Mouse (Mus musculus): Measurements from ENCODE around the gene Gale.
"Not testable (repeated sequence)": the region's sequence is repeated elsewhere in the genome, so short reads cannot be mapped to it uniquely, and the experiment has no call there.

The Gale gene

DNA sequence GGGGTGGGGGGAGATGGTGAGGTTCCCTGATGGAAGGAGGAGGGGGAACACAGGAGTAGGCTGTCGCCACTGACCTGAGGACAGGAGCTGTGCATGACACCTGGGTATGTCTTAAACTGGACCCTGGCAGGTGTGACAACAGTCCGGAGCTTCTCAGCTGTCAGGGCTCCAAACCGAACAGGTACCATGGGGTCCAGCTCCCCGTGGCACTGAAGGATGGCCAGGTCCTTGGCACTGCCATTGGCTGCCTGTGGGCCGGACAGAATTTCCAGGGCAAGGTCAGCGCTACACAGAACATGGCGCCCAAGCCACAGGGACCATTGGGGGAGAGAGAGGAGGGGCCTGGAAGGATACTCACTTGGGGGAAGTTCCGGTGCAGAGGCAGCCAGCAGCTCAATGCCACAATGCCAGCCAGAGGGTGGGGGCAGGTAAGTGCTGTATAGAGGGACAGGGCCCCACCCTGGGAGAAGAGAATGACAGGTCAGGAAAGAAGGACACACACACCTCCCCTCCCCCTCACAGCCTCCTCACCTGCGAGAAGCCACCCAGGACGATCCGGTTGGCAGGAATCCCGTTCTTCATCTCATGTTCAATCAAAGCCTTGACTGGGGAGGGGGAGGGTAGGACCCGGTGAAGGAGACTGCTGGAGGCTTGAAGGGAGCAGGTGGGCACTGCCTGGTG lies 5.7 kb downstream of the Gale start:
- DNase-seq (ENCODE audit: low spot score in 2 of 2) = no peak

DNA sequence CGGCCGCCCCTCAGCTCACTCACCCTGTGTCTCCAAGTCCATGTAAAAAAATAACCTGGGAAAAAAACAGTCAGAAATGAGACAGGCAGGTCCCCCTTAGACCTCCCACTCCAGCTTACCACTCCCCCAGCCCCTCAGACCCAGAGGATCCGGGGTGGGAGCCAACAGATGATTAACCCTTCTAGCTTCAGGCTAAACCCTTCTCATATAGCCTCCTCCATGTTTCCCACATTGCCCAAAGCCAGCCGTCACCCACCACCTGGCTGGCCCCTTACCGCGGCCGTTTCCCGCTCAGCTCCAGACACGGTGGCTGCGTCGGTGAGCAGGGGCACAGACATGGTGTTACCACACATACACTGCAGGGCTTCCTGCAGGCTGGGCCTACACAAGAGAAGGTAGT lies 7.1 kb downstream of the Gale start:
- DNase-seq (ENCODE audit: low spot score in 2 of 2) = peak in 1 of 2 experiments; percentile 1

DNA sequence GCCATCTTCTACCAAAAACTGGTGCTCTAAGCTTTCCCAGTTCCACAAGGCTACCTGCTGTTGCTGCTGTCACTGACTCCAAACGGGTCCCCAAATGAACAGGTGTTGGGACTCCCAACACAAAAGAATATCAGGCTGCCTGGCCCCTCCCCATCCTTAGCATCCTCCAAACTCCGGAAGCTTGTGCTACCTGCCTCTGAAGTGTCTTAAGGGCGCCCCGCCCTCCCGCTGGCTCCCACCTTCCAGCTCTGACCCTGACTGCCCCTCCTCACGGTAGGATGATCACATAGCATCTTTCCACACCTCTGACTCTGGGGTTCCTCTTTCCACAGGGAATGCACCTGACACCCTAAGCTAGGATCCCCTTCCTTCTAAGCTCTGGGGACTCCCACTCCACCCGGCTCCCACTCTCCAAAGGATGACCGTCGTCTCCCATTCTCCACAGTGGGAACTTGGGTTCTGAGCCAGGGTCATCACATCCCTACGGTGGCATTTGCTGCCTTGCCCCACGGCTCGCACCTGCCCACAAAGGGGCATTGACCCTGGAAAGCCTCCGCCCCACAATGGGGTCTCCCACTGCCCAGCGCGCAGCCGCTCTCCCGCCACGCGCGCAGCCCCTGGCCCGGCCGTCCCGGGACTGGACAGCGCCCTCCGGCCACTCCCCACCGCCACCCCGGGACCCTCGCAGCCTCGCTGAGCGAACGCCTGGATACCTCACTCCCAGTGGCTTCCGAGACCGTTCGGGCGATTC lies 8.5 kb downstream of the Gale start:
- DNase-seq (ENCODE audit: low spot score in 2 of 2) = peak in 1 of 2 experiments; percentile 31

DNA sequence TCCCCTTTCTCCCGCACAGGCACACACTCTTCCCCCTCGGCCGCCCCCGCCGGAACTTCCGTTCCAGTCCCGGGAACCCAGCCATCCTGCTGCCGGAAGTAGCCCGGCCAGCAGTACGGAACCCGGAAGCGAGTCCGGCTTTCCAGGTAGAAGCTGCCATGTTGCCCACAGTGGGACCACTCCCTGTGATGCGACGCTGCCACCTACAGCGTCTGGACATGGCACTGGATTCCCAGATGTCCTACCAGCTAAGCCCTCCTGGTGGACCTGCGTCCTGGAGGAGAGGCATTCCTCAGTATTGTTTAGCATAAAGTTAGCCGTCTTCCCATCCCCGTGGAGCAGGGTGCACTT lies 9.0 kb downstream of the Gale start, which contains the start of gene Lypla2:
TSS of gene Lypla2 (minus strand) at position 71 of the 351 bp plus-strand sequence.
- DNase-seq (ENCODE audit: low spot score in 2 of 2) = peak; percentile 84

DNA sequence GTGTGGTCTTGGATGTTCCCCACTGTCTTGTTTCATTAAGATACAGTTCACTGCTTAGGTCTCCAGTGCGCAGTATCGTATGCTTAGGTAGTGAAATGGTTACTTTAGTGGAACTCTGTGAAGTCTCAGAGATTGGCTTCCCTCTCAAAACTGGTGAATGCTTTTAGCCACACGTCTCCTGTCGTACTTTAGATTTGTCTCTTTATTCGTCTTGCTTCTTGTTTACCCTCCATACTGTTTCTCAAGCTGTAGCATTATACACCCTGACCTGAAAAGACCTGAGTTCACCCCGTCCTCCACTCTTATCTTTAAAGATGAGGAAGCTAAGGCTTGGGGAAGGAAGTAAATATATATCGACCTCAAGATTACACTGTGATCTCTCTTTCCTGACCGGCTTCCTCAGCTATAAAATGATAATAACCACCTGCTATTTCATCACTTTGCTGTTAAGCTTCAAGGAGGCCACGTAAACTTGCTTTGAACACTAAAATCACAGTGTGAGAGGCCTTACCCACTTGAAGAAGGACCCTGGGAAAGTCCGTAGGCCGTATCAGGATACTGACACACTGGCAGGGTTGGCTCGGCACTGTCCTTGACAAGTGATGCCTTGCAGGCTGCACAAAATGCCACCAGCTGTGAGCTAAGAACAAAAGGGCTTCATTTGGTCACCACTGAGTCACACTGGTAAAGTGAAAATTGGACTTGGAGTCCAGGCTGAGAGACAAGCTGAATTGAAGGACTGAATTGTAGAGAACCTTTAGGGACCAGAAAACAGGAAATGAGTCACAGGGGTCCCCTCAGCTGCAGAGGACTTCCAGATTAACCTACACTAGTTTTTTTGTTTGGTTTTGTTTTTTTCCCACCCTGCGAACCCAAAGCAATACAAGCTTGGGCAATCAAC lies 9.6 kb downstream of the Gale start:
- DNase-seq (ENCODE audit: low spot score in 2 of 2) = no peak

DNA sequence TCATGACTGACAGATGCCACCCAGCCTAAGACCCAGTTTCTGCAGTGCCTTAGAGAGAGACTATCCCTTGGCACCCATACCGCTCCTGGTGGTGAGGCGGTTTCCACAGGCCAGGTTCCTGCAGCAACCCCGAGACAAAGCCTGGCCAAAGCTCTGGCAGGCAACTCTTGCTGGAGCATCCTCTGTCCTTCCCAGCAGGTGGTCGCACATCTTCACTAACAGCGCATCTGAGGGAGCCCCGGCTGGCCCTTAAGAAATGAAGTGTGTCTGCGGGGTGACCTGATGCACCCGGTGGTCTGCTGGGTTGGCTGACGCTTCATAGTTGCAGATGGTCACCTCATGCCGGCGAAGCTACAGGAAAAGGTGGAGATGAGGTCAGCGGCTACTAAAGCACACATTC lies 12.6 kb downstream of the Gale start:
- peak in 1 of 2 experiments; percentile 0 for DNase-seq (ENCODE audit: low spot score in 2 of 2)

DNA sequence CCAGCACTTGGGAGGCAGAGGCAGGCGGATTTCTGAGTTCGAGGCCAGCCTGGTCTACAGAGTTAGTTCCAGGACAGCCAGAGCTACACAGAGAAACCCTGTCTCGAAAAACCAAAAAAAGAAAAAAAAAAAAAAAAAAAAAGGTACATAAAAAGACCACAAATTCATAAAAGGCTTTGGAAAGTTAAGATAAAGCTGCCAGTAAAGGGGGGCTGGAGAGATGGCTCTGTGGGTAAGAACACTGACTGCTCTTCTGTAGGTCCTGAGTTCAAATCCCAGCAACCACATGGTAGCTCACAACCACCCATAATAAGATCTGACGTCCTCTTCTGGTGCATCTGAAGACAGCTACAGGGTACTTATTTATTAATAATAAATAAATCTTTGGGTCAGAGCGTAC lies 16.7 kb downstream of the Gale start:
- DNase-seq (ENCODE audit: low spot score in 2 of 2) = not testable (repeated sequence)

DNA sequence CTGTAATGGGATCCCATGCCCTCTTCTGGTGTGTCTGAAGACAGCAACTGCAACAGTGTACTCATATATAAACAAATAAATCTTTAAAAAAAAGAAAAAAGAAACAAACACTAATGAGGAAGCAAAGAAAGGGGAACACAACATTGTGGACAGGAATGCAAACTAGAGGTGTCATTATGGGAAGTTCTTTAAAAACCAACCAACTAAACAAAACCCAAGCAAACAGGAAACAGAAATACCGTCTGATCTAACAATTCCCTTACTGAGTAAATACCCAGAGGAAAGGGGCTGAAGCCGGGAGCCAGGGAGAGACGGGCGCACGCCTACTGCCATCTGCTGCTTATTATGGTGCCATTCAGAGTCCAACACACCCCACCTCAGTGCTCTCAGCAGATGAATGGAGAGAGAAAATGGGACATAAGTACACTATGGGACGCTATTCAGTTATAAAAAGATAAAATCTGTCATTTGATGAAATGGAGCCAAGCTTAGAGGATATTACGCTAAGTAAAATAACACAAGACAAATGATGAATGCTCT lies 18.1 kb downstream of the Gale start:
- no peak for DNase-seq (ENCODE audit: low spot score in 2 of 2)

DNA sequence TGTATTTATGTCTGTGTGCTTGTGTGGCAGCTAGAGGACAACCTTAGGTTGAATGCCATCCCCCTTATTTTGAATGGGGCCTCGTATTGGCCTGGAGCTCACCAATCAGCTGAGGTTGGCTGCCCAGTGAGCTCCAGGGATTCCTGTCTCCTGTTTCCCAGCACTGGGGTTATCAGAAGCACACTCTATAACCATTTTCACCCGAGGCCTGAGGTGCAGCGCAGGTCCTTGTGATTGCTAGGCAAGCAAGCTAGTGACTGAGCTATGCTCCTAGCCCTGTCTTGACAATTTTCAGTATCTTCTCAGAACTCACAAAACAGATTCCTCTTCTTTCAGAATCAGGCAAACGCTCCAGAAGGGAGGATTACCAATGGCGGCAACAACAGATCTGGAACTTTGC lies 21.0 kb downstream of the Gale start:
- DNase-seq (ENCODE audit: low spot score in 2 of 2) = no peak

DNA sequence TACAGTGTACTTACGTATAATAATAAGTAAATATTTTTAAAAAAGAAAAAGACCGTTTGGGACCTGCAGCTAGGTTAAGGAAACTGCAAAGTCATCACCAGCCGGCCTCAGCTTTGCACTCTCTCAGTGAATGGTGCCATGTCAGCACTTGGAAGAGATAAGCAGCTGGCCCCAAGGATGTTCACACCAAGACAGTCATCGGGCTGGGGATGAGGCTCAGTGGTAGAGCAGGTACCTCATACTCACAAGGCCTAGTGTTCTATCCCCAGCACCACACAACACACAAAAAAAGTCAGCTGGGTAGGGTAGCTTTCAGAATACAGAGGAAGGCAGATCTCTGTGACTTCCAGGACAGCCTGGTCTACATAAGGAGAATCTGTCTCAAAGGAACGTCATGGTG lies 21.7 kb downstream of the Gale start:
- DNase-seq (ENCODE audit: low spot score in 2 of 2) = peak; percentile 54 to 75

DNA sequence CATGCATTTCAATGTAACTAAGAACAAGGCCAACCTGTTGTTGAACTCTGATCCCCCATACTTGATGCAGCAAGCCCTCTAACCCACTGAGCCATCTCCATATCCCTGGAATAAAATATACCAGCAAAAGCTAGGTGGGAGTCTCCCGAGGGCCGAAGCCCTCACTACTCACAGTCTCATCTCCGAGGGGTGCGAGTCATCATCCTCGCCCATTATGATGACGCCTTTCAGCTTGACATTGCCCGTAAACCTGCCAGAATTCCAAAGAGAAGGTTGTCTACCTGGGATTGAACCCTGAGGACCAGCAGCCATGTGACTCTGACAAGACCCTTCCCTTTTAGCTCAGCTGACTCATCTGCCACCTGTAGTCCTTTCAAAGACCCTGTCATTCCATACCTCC lies 22.2 kb downstream of the Gale start:
- DNase-seq (ENCODE audit: low spot score in 2 of 2) = no peak

DNA sequence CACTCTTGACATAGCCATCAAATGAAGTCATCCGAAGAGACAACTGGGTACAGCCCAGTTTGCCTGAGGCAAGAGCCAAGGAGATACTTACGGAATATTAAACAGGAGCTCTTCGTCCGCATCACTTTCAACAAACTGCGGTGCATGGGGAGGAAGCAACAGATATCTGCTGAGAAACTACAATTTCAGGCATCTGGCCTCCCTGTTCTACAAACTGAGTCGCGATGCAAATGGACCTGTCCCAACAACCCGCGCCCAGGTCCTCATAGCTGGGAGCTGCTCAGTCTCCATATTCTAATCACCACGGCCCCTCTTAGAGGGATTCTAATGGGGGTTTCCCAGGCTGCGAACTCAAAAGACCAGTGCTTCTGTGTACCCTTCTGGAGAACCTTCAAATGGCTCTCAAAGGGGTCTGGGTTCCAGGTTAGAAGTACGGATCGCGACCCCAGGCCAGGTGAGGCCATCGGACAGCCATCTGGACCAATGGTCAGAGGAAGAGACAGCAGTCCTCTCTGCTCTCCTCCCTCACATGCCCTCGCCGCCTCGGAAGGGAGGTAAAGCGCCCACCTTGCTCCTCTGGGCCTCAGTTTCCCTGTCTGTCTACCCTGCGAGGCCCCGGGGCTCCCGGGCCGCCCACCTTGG lies 22.9 kb downstream of the Gale start:
- DNase-seq (ENCODE audit: low spot score in 2 of 2) = no peak

DNA sequence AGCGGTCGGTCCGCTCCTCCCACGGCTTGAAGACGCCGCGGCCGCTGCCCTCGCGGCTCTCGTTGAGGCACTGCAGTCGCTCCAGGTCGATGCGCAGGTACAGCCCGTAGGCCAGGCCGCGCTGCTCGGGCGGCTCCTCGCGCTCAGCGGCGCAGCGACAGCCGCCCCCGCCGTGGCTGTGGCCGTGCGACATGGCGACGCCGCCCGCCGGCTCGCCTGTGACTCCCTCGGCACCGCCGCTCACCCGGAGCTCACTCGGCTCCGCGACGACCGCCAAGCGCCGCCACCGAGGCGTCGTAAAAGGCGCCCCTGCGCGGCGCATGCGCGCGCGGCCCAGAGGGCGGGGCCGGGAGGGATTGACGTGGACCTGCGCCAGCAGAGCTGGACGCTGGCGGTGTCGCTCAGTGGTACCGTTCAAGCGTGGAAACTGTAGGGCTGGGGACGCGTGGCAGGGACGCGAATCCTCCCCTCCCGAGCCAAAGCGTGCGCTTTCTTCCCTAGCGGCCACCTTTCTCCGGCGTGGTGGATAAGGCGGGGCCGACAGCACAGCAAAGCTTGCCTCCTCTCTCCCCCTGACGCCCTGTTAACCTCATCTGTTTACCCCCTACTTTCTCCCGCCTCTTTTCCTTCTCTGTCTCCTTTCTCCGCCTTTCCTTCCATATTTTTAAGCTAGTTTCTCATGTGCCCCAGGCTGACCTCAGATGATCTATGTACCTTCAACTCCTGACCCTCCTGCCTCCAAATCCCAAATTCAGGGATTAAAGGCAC lies 23.6 kb downstream of the Gale start, which contains the start of gene Pithd1:
TSS of gene Pithd1 (minus strand) at position 322 of the 768 bp plus-strand sequence.
- DNase-seq (ENCODE audit: low spot score in 2 of 2) = peak; percentile 93

DNA sequence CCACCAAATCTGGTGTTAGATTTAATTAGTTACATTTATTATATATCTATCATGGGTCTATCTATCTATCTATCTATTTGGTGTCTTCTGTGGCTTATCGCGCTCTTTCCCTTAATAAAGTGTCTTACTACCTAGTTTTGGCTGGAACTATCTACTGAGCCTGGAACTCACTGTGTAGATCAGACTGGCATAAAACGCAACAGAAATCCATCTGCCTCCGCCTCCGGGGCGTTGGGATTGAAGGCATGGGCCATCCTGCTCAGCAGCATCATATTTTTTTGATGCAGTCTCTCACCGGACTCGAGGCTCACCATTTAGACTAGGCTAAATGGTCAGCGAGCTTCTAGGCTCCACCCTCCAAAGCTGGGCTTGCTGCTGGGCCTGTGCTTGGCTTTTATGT lies 24.2 kb downstream of the Gale start:
- DNase-seq (ENCODE audit: low spot score in 2 of 2) = no peak

DNA sequence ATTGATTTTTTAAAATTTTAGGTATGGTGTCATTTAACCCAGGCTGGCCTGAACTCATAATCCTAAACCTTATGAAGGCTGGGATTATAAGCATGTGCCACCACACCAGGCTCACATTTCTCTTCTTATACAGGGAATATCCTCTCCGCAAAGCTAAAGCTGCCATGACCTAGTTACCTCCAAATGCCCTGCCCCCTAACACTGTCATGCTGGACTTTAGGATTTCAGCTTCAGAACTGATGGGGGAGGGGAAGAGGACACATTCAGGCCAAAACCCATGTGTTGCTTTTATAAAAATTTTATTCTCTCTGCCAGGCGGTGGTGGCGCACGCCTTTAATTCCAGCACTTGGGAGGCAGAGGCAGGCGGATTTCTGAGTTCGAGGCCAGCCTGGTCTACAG lies 30.4 kb downstream of the Gale start:
- DNase-seq (ENCODE audit: low spot score in 2 of 2) = no peak

DNA sequence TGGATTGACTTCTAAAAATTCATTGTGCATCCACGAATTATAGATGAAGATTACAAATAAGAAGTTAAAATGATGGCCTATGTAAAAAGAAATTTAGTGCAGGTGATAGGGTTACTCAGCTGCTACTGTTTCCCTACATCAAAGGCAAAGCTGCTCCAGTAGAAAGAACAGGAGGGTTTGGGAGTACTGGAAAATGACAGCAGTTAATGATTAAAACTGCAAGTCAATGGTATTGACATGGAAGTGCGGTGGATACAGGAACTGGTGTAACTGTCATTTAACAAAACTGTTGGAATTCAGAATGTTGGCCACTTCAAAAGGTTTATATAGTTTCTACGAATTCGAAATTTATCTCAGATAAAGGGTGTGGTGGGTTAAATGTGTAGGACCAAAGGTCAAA lies 31.6 kb downstream of the Gale start:
- DNase-seq (ENCODE audit: low spot score in 2 of 2) = no peak

DNA sequence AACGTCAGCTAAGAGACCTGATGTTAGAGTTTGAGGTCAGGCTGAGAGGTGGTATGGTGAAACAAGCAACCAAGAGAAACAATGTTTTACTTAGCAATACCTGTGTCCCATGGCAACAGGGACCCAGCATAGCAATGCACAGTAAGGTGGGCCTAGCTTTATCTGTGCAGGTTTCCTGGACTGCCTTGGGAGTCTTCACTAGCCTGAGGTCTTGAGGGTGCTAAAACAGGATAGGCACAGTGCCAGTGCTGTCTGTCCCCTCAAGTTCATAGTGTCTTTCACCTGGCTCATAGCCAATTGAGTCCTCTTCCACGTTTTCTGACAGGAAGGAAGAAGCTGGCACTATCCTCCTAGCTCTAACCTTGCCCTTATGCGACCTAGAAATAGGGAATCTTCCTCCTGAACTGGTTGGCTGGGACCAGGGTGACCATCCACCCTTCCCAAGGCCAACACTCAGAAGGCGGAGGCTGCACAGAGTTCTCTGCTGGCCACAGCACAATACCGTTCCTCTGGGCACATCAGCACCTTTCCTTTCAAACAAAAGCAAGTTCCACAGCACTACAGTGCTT lies 40.7 kb downstream of the Gale start:
- DNase-seq (ENCODE audit: low spot score in 2 of 2) = no peak

DNA sequence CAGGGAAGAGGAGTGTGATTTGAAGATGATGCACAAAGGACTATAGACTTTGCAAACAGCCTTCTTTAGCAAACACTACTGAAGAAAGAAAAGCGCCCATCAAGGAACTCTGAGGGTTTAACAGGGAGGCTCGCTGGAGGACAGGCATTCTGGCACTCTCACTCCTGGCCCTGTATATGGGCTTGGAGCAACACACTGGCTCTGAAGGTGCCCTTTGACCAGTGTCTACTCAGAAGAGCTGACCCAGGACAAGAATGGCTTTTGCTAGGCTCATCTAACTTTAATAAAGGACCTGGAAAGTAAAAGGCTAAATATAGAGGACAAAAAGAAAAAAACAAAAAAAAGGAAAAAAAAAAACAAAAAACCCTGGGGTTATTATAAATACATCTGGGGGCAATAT lies 41.4 kb downstream of the Gale start:
- no peak for DNase-seq (ENCODE audit: low spot score in 2 of 2)

DNA sequence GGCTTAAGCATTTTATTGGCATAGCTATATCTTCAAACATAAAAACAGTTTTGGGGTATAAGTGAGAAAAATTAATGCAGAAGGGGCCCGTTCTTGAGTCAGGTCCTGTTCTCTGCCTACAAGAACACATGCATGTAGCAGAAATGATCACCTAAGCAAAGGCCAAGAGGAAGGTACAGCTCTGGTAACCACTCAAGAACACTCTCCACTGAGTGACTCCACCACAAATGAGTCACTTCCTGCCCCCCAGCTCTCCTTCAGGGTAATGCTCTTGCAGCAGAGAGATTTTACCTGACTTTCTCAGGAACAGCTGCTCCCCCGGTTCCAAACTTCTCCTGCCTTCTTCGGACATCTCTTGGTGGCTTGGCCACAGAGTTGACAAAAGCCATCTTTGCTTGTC lies 43.3 kb downstream of the Gale start:
- DNase-seq (ENCODE audit: low spot score in 2 of 2) = no peak

DNA sequence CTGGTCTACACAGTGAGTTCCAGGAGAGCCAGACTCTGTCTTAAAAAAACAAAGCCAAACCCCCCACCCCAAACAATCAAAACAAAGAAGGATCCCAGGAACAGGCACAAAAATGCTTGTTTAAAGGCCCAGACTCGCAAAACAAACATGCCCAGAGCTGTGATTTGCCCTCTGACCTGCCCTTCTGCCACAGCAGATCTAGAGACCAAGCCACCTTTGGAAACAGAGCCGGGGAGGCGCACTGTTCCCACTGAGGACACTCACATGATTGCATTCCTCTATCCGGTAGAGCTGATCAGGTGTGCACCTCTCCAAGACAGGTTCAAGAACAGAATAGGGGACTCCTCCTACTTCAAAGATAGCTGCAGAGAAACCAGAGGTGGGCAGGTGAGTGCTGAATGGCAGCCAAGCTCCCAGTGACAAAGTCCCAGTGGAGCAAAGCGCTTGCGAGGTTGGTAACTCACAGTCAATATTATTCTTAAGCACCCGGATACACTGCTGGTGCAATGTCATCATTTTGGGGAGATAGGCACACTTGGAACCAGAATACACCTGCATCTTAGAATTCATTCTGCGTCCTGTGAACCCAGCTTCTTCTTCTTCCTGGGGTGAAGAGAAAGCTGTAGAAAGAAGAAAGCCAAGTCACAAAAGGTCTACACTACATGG lies 45.4 kb downstream of the Gale start:
- no peak for DNase-seq (ENCODE audit: low spot score in 2 of 2)

Data from spleen, postnatal 36 days (tissue).